Mouse (Mus musculus): ENCODE results near the gene Rexo5. TPM values are rescaled to one million over a fixed set of nuclear protein-coding genes. Genes with fewer than 3 reads are reported as not detected.

Gene Rexo5
- total RNA-seq, 1 experiment from 2014 or later, result 24.9 TPM

GRCm38 (mm10) chr7:119835996-119836777 lies 42.4 kb downstream of the Rexo5 start:
- peak; percentile 85 for ATAC-seq (replicated peaks; ENCODE audit: low read depth, poor library complexity, severe bottlenecking)

DNA sequence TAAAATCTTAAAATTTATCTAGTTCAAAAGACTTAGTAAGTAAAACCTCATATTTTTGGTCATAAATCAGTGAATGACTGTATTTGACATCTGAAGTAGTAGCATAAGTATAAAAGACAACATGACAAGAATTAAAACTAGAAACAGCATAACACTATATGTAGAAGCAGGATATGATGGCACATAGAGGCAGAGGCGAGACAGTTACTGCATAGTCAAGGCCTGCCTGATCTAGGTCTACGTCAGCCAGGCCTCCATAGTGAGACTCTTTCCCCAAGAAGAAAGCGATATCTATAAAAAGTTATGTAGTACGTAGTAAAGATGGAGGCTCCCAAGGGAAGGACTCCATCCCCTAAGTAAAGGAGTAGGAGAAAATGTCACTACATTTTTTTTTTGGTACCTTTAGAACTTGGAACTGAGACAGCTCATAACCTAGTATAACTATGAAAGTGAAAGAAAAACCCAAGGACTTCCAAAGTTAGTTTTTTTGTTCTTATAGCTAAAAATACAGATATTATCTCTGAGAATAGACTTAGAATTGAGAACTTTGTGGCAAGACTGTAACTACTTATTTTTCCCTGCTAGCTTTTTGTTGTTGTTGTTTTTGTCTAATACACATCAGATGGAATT lies 48.1 kb downstream of the Rexo5 start:
- ATAC-seq (replicated peaks; ENCODE audit: low read depth, poor library complexity, severe bottlenecking), result no peak

GRCm38 (mm10) chr7:119845541-119845940 lies 51.7 kb downstream of the Rexo5 start:
- ATAC-seq (replicated peaks; ENCODE audit: low read depth, poor library complexity, severe bottlenecking), result no peak

- no peak for ATAC-seq (replicated peaks; ENCODE audit: low read depth, poor library complexity, severe bottlenecking)
These were observed 53.6 kb downstream of the Rexo5 start for GRCm38 (mm10) chr7:119847396-119847795.

GRCm38 (mm10) chr7:119849096-119849495 lies 55.3 kb downstream of the Rexo5 start:
- ATAC-seq (replicated peaks; ENCODE audit: low read depth, poor library complexity, severe bottlenecking), result peak; percentile 82; the same call in 1 of the 2 replicates

- ATAC-seq (replicated peaks; ENCODE audit: low read depth, poor library complexity, severe bottlenecking), result no peak
These were observed 56.9 kb downstream of the Rexo5 start for GRCm38 (mm10) chr7:119850737-119851136.

- ATAC-seq (replicated peaks; ENCODE audit: low read depth, poor library complexity, severe bottlenecking), result no peak
These were observed 58.7 kb downstream of the Rexo5 start for GRCm38 (mm10) chr7:119852494-119852893.

DNA sequence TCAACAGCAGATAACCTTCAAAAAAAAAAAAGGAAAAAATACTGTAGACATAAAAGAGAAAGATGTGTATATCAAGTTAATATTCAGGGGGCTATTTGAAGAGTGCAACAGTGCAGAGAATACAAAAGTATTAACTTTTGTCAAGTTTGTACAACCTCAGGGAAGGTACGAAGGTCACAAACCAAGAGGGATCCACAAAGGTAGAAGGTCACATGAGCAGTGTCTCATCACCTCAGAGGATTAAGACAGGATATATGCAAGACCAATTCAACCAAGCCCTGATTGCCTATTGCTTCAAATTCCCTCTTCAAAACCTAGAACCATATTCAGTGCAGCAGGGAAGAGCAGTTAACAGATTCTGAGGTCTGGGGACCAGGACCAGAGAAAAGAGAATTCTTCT lies 59.4 kb downstream of the Rexo5 start:
- ATAC-seq (replicated peaks; ENCODE audit: low read depth, poor library complexity, severe bottlenecking), result no peak

DNA sequence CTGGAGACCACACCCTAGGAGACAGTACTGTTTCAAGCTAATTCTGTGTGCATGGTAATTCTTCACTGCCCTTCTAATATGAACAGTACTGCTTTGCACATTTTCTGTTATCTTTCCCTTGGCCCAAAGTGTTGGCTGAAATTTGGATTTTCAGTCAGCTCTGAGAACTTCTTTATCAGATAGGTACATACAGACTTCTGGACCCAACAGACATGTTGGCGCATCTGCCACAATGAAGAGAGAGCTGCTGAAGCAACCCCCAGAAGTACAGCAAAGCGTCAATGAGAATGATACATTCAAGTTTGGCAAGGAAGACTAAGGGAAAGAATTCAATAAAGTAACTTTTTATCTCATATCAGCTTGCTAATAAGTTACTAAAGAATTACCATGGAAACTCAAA lies 60.6 kb downstream of the Rexo5 start:
- ATAC-seq (replicated peaks; ENCODE audit: low read depth, poor library complexity, severe bottlenecking), result no peak

GRCm38 (mm10) chr7:119855031-119855430 lies 61.2 kb downstream of the Rexo5 start:
- ATAC-seq (replicated peaks; ENCODE audit: low read depth, poor library complexity, severe bottlenecking), result no peak

- no peak for ATAC-seq (replicated peaks; ENCODE audit: low read depth, poor library complexity, severe bottlenecking)
These were observed 65.7 kb downstream of the Rexo5 start for GRCm38 (mm10) chr7:119859476-119859875.

- no peak for ATAC-seq (replicated peaks; ENCODE audit: low read depth, poor library complexity, severe bottlenecking)
These were observed 66.3 kb downstream of the Rexo5 start for GRCm38 (mm10) chr7:119860116-119860515.

- no peak for ATAC-seq (replicated peaks; ENCODE audit: low read depth, poor library complexity, severe bottlenecking)
These were observed 66.7 kb downstream of the Rexo5 start for GRCm38 (mm10) chr7:119860554-119860953.

- ATAC-seq (replicated peaks; ENCODE audit: low read depth, poor library complexity, severe bottlenecking), result no peak
These were observed 67.1 kb downstream of the Rexo5 start for GRCm38 (mm10) chr7:119860971-119861334.

DNA sequence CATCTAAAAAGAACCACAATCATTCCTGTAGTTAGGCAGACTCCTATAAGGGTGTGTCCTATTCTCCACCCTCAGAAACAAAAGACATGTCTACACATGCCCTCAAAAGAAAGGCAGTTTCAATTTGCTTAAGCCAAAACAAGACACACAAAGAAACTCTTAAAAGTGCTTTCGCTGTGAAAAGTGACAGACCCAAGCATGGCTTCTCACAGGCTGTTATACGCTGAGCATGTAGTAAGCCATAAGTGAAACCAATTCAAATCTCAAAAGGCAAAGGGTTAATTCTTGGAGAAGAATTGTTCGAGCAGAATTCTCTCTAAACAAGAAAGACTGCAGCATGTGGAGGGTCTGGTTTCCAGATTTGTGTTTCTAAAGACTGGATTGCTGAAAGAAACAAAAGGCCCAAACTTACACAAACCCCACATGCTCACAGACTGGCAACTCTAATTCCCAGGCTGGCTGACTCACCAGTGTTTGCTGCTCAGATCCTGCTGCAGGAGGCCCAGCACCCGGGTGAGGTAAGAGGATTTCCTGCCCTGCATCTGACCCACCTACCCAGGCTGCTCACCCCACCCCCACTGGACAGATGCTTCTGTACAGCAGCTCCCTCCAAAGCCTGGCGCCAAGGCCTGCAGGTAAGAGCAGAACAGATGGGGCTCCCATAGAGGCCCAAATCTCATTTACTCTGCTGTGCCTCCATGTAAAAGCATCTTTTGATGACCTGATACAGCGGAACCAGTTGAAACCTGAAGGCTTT lies 67.7 kb downstream of the Rexo5 start:
- peak; percentile 64 for ATAC-seq (replicated peaks; ENCODE audit: low read depth, poor library complexity, severe bottlenecking)

DNA sequence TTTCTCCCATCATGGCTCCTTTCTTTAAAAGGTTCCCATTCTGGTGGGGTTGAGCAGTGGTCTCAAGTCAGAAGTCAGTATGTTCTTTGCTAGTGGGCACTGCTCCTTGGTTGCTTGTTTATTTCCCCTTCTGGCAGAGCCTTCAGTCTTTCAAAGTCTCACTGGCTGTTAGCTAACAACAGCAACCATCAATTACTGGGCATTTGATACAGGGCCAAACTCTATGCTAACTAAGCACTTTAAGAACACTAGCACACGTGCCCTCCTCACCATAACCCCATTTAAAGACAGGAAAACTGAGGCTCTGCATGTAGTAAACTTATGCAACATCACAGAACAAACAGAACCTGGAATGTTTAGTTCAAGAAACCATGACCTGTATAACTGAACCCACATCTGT lies 68.4 kb downstream of the Rexo5 start:
- no peak for ATAC-seq (replicated peaks; ENCODE audit: low read depth, poor library complexity, severe bottlenecking)

GRCm38 (mm10) chr7:119864500-119864899 lies 70.7 kb downstream of the Rexo5 start:
- no peak for ATAC-seq (replicated peaks; ENCODE audit: low read depth, poor library complexity, severe bottlenecking)

- ATAC-seq (replicated peaks; ENCODE audit: low read depth, poor library complexity, severe bottlenecking), result no peak
These were observed 72.3 kb downstream of the Rexo5 start for GRCm38 (mm10) chr7:119866136-119866535.

DNA sequence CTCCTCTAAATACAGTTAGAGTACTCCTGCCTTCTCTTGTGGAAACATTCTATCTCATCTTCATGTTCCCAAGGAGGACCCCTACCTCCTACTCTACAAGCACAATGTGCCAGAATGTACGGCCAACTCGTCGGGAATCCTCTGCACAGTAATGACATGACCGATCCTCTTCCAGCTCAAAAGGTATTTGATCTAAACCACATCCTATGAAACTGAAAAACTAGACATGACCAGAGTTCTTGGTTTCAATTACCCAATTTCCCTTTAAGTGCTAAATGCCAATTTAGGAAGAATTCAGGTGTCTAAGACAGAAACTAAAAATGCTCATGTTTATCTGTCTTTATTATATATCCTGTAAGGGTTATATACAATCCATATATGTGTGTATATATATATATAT lies 78.4 kb downstream of the Rexo5 start:
- no peak for ATAC-seq (replicated peaks; ENCODE audit: low read depth, poor library complexity, severe bottlenecking)

GRCm38 (mm10) chr7:119873050-119873449 lies 79.2 kb downstream of the Rexo5 start:
- ATAC-seq (replicated peaks; ENCODE audit: low read depth, poor library complexity, severe bottlenecking), result no peak
